Mouse (Mus musculus): Measurements from ENCODE around the gene Tnfrsf8. TPM values are rescaled to one million over a fixed set of nuclear protein-coding genes. Genes with fewer than 3 reads are reported as not detected.

Gene Tnfrsf8
- total RNA-seq, 2 experiments from 2014 or later: 0.31 TPM; not detected in 1

Other genes starting within 250 kb of the Tnfrsf8 start
- 37.1 and 58.5 TPM in 2 replicates for gene Vps13d, start 120.2 kb downstream of the Tnfrsf8 start, total RNA-seq (2014; fragmentation: Nextera tagmentation)
- gene Vps13d, start 120.2 kb downstream of the Tnfrsf8 start, total RNA-seq (2017): 35.8 and 59.8 TPM in 2 replicates
- 2.3 and 4.9 TPM in 2 replicates for gene Tnfrsf1b, start 68.3 kb downstream of the Tnfrsf8 start, total RNA-seq (2014; fragmentation: Nextera tagmentation)
- gene Tnfrsf1b, start 68.3 kb downstream of the Tnfrsf8 start, total RNA-seq (2017): 1.9 and 3.7 TPM in 2 replicates
- not detected in 2 replicates for gene Zfp990, start 195.6 kb upstream of the Tnfrsf8 start, total RNA-seq (2014; fragmentation: Nextera tagmentation)
- gene Zfp990, start 195.6 kb upstream of the Tnfrsf8 start, total RNA-seq (2017): 0.11 and 0.70 TPM in 2 replicates

All from megakaryocyte-erythroid progenitor cell, adult 5-6 weeks (primary cell).